Mouse (Mus musculus) small intestine, adult 2 months (tissue): Measurements from ENCODE around the gene Cse1l. TPM values are rescaled to one million over a fixed set of nuclear protein-coding genes. Genes with fewer than 3 reads are reported as not detected.

Experiments
- H3K27ac ChIP-seq: fragments of 200-500 bp; 2 replicates; pipeline ENCODE4 v1.5.1; 2012; ENCODE audit warnings: low read depth, low read length, control low read depth, inconsistent platforms; ENCODE audit not compliant: insufficient read depth
- H3K27me3 ChIP-seq: fragments of 200-500 bp; 2 replicates; pipeline ENCODE4 v1.6.1; 2012; ENCODE audit warnings: mild to moderate bottlenecking, moderate library complexity, low read length, inconsistent platforms; ENCODE audit not compliant: control insufficient read depth, insufficient read depth
- H3K36me3 ChIP-seq: fragments of 200-500 bp; 2 replicates; pipeline ENCODE4 v1.6.1; 2012; ENCODE audit warnings: mild to moderate bottlenecking, low read length, control low read depth, inconsistent platforms; ENCODE audit not compliant: control insufficient read depth, insufficient read depth
- H3K4me1 ChIP-seq: fragments of 200-500 bp; 2 replicates; pipeline ENCODE4 v1.6.1; 2012; ENCODE audit warnings: low read length, inconsistent platforms, mixed read lengths; ENCODE audit not compliant: control insufficient read depth, insufficient read depth, insufficient read length
- H3K4me3 ChIP-seq: fragments of 200-500 bp; 2 replicates; pipeline ENCODE4 v1.5.1; 2012; ENCODE audit warnings: low read depth, mild to moderate bottlenecking, control low read depth, inconsistent platforms, low read length, moderate library complexity
- CTCF ChIP-seq: fragments of 200-500 bp; IDR thresholded peaks from 2 replicates; pipeline ENCODE4 v1.5.1; 2012; ENCODE audit warnings: low read depth, mild to moderate bottlenecking, control low read depth, inconsistent platforms, low read length, moderate library complexity, mixed read lengths; ENCODE audit not compliant: insufficient replicate concordance, insufficient read length; ENCODE audit errors: extremely low read depth
- POLR2A ChIP-seq: fragments of 200-500 bp; IDR thresholded peaks from 2 replicates; pipeline ENCODE4 v1.6.1; 2012; ENCODE audit warnings: low read depth, mild to moderate bottlenecking, control low read depth, inconsistent platforms, low read length, moderate library complexity
- WGBS: fragments of 180-500 bp; shearing (Covaris S2); methylation state at CpG from one replicate; pipeline ENCODE4 v1.1.7; 2018; 5-methylcytosine and 5-hydroxymethylcytosine counted together
- polyA plus RNA-seq: library from polyadenylated mRNA; depleted of rRNA; stranded (reverse); fragments of >200 nt; gene quantifications from 2 replicates; pipeline ENCODE4 v1.2.3, GENCODE M21; 2012

The Cse1l gene
- polyA plus RNA-seq, 1 experiment, result 3.5 TPM

GRCm38 (mm10) chr2:166933943-166934342, 28.1 kb downstream of the Cse1l start:
- no peak for TF ChIP-seq CTCF
- TF ChIP-seq POLR2A, result no peak
- Histone ChIP-seq H3K36me3 (peaks cover 50% of the 10 kb centered on the region), H3K27ac (no peak overlapping the region), H3K4me1 (no peaks in the 10 kb centered on the region), H3K27me3 (no peaks in the 10 kb centered on the region), H3K4me3 (no peak overlapping the region)
- 95% methylated on average over 6 of the region's 6 CpGs for WGBS

- 87% methylated on average over 5 of the region's 5 CpGs for WGBS
- TF ChIP-seq CTCF (no peak), POLR2A (no peak)
- no peak overlapping the region for H3K27ac ChIP-seq
- no peaks in the 10 kb centered on the region for H3K27me3 ChIP-seq
- peaks cover 48% of the 10 kb centered on the region for H3K36me3 ChIP-seq
- no peak overlapping the region for H3K4me3 ChIP-seq
- H3K4me1 ChIP-seq, result no peaks in the 10 kb centered on the region
Observed at GRCm38 (mm10) chr2:166934416-166934815, 28.6 kb downstream of the Cse1l start.

- Histone ChIP-seq H3K27ac (no peak overlapping the region), H3K4me1 (no peaks in the 10 kb centered on the region), H3K36me3 (peaks cover 47% of the 10 kb centered on the region), H3K4me3 (no peak overlapping the region), H3K27me3 (no peaks in the 10 kb centered on the region)
- WGBS, result 82% methylated on average over 7 of the region's 7 CpGs
- TF ChIP-seq CTCF, result no peak
Observed at GRCm38 (mm10) chr2:166935582-166935981, 29.7 kb downstream of the Cse1l start.

- TF ChIP-seq POLR2A, result no peak
- TF ChIP-seq CTCF, result no peak
- Histone ChIP-seq H3K4me3 (no peak overlapping the region), H3K27ac (no peak overlapping the region), H3K27me3 (no peaks in the 10 kb centered on the region), H3K36me3 (peaks cover 48% of the 10 kb centered on the region), H3K4me1 (no peaks in the 10 kb centered on the region)
- 83% methylated on average over 2 of the region's 2 CpGs for WGBS
Observed at GRCm38 (mm10) chr2:166936166-166936565, 30.3 kb downstream of the Cse1l start.

GRCm38 (mm10) chr2:166943146-166943545, 37.3 kb downstream of the Cse1l start:
- Histone ChIP-seq H3K36me3 (peaks cover 56% of the 10 kb centered on the region), H3K4me1 (no peaks in the 10 kb centered on the region), H3K27ac (no peak overlapping the region), H3K27me3 (no peaks in the 10 kb centered on the region), H3K4me3 (no peak overlapping the region)
- no peak for TF ChIP-seq POLR2A
- no peak for TF ChIP-seq CTCF
- 78% methylated on average over 2 of the region's 2 CpGs for WGBS

GRCm38 (mm10) chr2:166944346-166944745, 38.5 kb downstream of the Cse1l start:
- WGBS, result 72% methylated on average over 1 of the region's 1 CpGs
- no peaks in the 10 kb centered on the region for H3K4me1 ChIP-seq
- TF ChIP-seq POLR2A, result no peak
- TF ChIP-seq CTCF, result no peak
- H3K27ac ChIP-seq, result no peak overlapping the region
- H3K36me3 ChIP-seq, result peaks cover 63% of the 10 kb centered on the region
- no peak overlapping the region for H3K4me3 ChIP-seq
- H3K27me3 ChIP-seq, result no peaks in the 10 kb centered on the region

GRCm38 (mm10) chr2:166945456-166945855, 39.6 kb downstream of the Cse1l start:
- no peak for TF ChIP-seq CTCF
- no peak for TF ChIP-seq POLR2A
- no peak overlapping the region for H3K4me3 ChIP-seq
- no peaks in the 10 kb centered on the region for H3K4me1 ChIP-seq
- 50% methylated on average over 4 of the region's 4 CpGs for WGBS
- no peaks in the 10 kb centered on the region for H3K27me3 ChIP-seq
- H3K27ac ChIP-seq, result no peak overlapping the region
- H3K36me3 ChIP-seq, result peaks cover 70% of the 10 kb centered on the region

GRCm38 (mm10) chr2:166948246-166948645, 42.4 kb downstream of the Cse1l start:
- no peaks in the 10 kb centered on the region for H3K27me3 ChIP-seq
- peaks cover 71% of the 10 kb centered on the region for H3K36me3 ChIP-seq
- TF ChIP-seq CTCF, result no peak
- TF ChIP-seq POLR2A, result no peak
- 53% methylated on average over 1 of the region's 1 CpGs for WGBS
- no peaks in the 10 kb centered on the region for H3K4me1 ChIP-seq
- H3K27ac ChIP-seq, result no peak overlapping the region
- H3K4me3 ChIP-seq, result no peak overlapping the region
